8 mouse cellular contexts compared by ENCODE assay signal in the genomic region with DNA sequence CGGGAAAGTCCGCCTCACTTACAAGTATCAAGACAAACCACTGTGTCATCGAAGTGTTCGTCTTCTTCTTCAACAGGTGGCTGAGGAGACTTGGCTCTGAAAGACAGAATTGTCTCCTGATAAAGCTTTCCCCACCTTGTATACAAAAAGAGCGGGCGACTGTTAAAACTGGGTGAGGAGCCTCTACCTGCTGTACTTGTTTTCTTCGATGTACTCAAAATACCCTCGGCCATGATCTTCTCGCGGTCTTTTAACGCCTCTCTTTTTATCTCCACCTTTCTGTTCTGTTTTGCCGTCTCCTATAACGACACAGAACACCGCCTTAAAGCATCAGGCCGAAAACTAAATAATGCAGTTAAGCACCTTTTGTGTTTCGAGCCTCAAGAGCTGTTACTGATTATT. TPM values are rescaled to one million over a fixed set of nuclear protein-coding genes. Genes with fewer than 3 reads are reported as not detected.
DNase-seq lines count a peak whose midpoint lies in the region; ATAC-seq and TF ChIP-seq lines count a peak whose summit lies in the region.

No protein-coding gene starts in this region.

- TF ChIP-seq CTCF in left cerebral cortex, adult 2 months (IDR thresholded peaks at IDR 0.05), result no peak
- TF ChIP-seq CTCF in liver, postnatal 0 days (IDR thresholded peaks at IDR 0.05; ENCODE audit: low read depth), result no peak
- no peak for TF ChIP-seq CTCF in stomach, postnatal 0 days (IDR thresholded peaks at IDR 0.05; ENCODE audit: low read depth)

- H3K4me2 ChIP-seq in forebrain, embryonic 16.5 days (ENCODE audit: low read length), result peak overlapping the region; percentile 94
- H3K4me2 ChIP-seq in liver, postnatal 0 days (ENCODE audit: low read depth, low read length), result peak overlapping the region; percentile 89
- peak overlapping the region; percentile 66 for H3K4me2 ChIP-seq in stomach, postnatal 0 days (replicated peaks; ENCODE audit: low read depth)

- no peak for ATAC-seq in forebrain, embryonic 16.5 days
- ATAC-seq in liver, postnatal 0 days, result no peak
- ATAC-seq in stomach, postnatal 0 days (ENCODE audit: low FRiP score, low TSS enrichment), result no peak

- H3K4me1 ChIP-seq in forebrain, embryonic 16.5 days (replicated peaks; ENCODE audit: control insufficient read depth, insufficient read depth, low read length), result peaks cover 23% of the 10 kb centered on the region
- peaks cover 17% of the 10 kb centered on the region for H3K4me1 ChIP-seq in liver, postnatal 0 days (ENCODE audit: insufficient read depth)
- H3K4me1 ChIP-seq in stomach, postnatal 0 days (replicated peaks; ENCODE audit: control insufficient read depth, insufficient read depth), result no peaks in the 10 kb centered on the region; the same call in 1 of the 2 replicates

- H3K36me3 ChIP-seq in forebrain, embryonic 16.5 days (ENCODE audit: control insufficient read depth, insufficient read depth), result peaks cover 30% of the 10 kb centered on the region
- peaks cover 41% of the 10 kb centered on the region for H3K36me3 ChIP-seq in liver, postnatal 0 days (replicated peaks; ENCODE audit: insufficient read depth, low read length)
- peaks cover 17% of the 10 kb centered on the region for H3K36me3 ChIP-seq in stomach, postnatal 0 days (ENCODE audit: control insufficient read depth, insufficient read depth, low read length)

- intact Hi-C loops in left cerebral cortex, adult 2 months (cut with DNase I), result loop anchor here (2.0 to 10.0 kb wide), 2 partner anchors 113 to 1439 kb away; no protein-coding TSS in a partner anchor

- H3K9ac ChIP-seq in forebrain, embryonic 16.5 days (replicated peaks; ENCODE audit: low read depth, low read length), result peak overlapping the region; percentile 100
- H3K9ac ChIP-seq in liver, postnatal 0 days (replicated peaks), result peak overlapping the region; percentile 100
- peak overlapping the region; percentile 100 for H3K9ac ChIP-seq in stomach, postnatal 0 days (ENCODE audit: low read length)

- 0% methylated on average over 16 of the region's 16 CpGs for WGBS in forebrain, embryonic 16.5 days
- under 1% methylated on average over 16 of the region's 16 CpGs for WGBS in liver, postnatal 0 days (ENCODE audit: insufficient replicate concordance)
- WGBS in stomach, postnatal 0 days, result under 1% methylated on average over 16 of the region's 16 CpGs

- no peaks in the 10 kb centered on the region for H3K9me3 ChIP-seq in forebrain, embryonic 16.5 days (ENCODE audit: control insufficient read depth, low read length)
- H3K9me3 ChIP-seq in liver, postnatal 0 days (ENCODE audit: low read length), result no peaks in the 10 kb centered on the region
- no peaks in the 10 kb centered on the region for H3K9me3 ChIP-seq in stomach, postnatal 0 days (ENCODE audit: control insufficient read depth, low read length)

- no peak for TF ChIP-seq EP300 in liver, postnatal 0 days (IDR thresholded peaks at IDR 0.05; ENCODE audit: low read depth)
- TF ChIP-seq EP300 in stomach, postnatal 0 days (optimal IDR thresholded peaks at IDR 0.05), result no peak

- no peak for DNase-seq in left cerebral cortex, adult 2 months (ENCODE audit: extremely low spot score in 1 of 2, low spot score in 2 of 2)
- no peak for DNase-seq in left cerebral cortex, adult 18-20 months (ENCODE audit: low spot score in 2 of 2)
- DNase-seq in ZHBTc4 (ENCODE audit: low read depth, low spot score), result peak; percentile 70
- no peak for DNase-seq in liver, postnatal 0 days
- DNase-seq in stomach, postnatal 0 days (ENCODE audit: low spot score), result peak; percentile 37
- DNase-seq in ovary, postnatal 36 days (ENCODE audit: low spot score), result no peak
- no peak for DNase-seq in gastrocnemius, postnatal 4 days (ENCODE audit: low spot score in 2 of 2)

- no peaks in the 10 kb centered on the region for H3K27me3 ChIP-seq in forebrain, embryonic 16.5 days (replicated peaks; ENCODE audit: control insufficient read depth, insufficient read depth, low read length)
- no peaks in the 10 kb centered on the region for H3K27me3 ChIP-seq in liver, postnatal 0 days (ENCODE audit: insufficient read depth, low read length)
- no peaks in the 10 kb centered on the region for H3K27me3 ChIP-seq in stomach, postnatal 0 days (ENCODE audit: control insufficient read depth, insufficient read depth, low read length)

- peak overlapping the region; percentile 79 for H3K4me3 ChIP-seq in left cerebral cortex, adult 2 months
- peak overlapping the region; percentile 62 for H3K4me3 ChIP-seq in forebrain, embryonic 16.5 days (replicated peaks; ENCODE audit: low read length)
- peak overlapping the region; percentile 98 for H3K4me3 ChIP-seq in liver, postnatal 0 days (ENCODE audit: low read depth, low read length)
- peak overlapping the region; percentile 99 for H3K4me3 ChIP-seq in stomach, postnatal 0 days (ENCODE audit: low read depth, low read length)

- H3K27ac ChIP-seq in left cerebral cortex, adult 2 months, result peak overlapping the region; percentile 100; the same call in 1 of the 2 replicates
- peak overlapping the region; percentile 2; the same call in 1 of the 2 replicates for H3K27ac ChIP-seq in forebrain, embryonic 16.5 days (ENCODE audit: low read length)
- H3K27ac ChIP-seq in liver, postnatal 0 days (ENCODE audit: low read depth), result peak overlapping the region; percentile 100
- H3K27ac ChIP-seq in stomach, postnatal 0 days (replicated peaks), result peak overlapping the region; percentile 100

RNA-seq across cellular contexts. Expression of a gene that starts 1.7 kb away (rescaled TPM):
- total RNA-seq in left cerebral cortex, adult 2 months (2021), result 100 to 1,000 TPM; 411 to 430 TPM
- total RNA-seq in left cerebral cortex, adult 18-20 months (2021), result 100 to 1,000 TPM; 419 to 428 TPM
- polyA plus RNA-seq in forebrain, embryonic 16.5 days (2015; fragmentation: Nextera tagmentation; extraction: Ambion mirVana), result 261 and 340 TPM in 2 replicates
- polyA plus RNA-seq in liver, postnatal 0 days (2015; fragmentation: Nextera tagmentation; extraction: Ambion mirVana), result 106 and 132 TPM in 2 replicates
- 129 and 147 TPM in 2 replicates for polyA plus RNA-seq in stomach, postnatal 0 days (2015; fragmentation: Nextera tagmentation; extraction: Ambion mirVana)
- 100 to 1,000 TPM; 318 to 386 TPM for total RNA-seq in gastrocnemius, postnatal 4 days (2021)

RNA-seq across cellular contexts. Expression of a gene that starts 16.9 kb away (rescaled TPM):
- 10 to 100 TPM; 30.0 to 33.3 TPM for total RNA-seq in left cerebral cortex, adult 2 months (2021)
- total RNA-seq in left cerebral cortex, adult 18-20 months (2021), result 10 to 100 TPM; 33.1 to 34.6 TPM
- 129 and 141 TPM in 2 replicates for polyA plus RNA-seq in forebrain, embryonic 16.5 days (2015; fragmentation: Nextera tagmentation; extraction: Ambion mirVana)
- 98.3 and 109 TPM in 2 replicates for polyA plus RNA-seq in liver, postnatal 0 days (2015; fragmentation: Nextera tagmentation; extraction: Ambion mirVana)
- polyA plus RNA-seq in stomach, postnatal 0 days (2015; fragmentation: Nextera tagmentation; extraction: Ambion mirVana), result 140 and 146 TPM in 2 replicates
- total RNA-seq in gastrocnemius, postnatal 4 days (2021), result 10 to 100 TPM; 38.3 to 42.9 TPM

Comparison
In these comparisons a context has a peak if more than half of its experiments do, and no peak if none do; other contexts are left out.
1. DNase-seq: peak in ZHBTc4 (single experiment) and stomach, postnatal 0 days (single experiment); none in left cerebral cortex, adult 2 months (0 of 2), left cerebral cortex, adult 18-20 months (0 of 2), liver, postnatal 0 days (single experiment), ovary, postnatal 36 days (single experiment) and gastrocnemius, postnatal 4 days (0 of 2).
2. H3K27ac ChIP-seq: peak in every context shown above with its lines; median percentile 100 in left cerebral cortex, adult 2 months; 100 in liver, postnatal 0 days; 100 in stomach, postnatal 0 days; 2 in forebrain, embryonic 16.5 days.
3. Peak in every context shown above with its lines, with median percentiles within 50 percentile points of each other: H3K4me3 ChIP-seq, H3K4me2 ChIP-seq and H3K9ac ChIP-seq.